Mouse (Mus musculus): Measurements from ENCODE around the gene Cstad. TPM values are rescaled to one million over a fixed set of nuclear protein-coding genes. Genes with fewer than 3 reads are reported as not detected.

Cstad gene
- 1 to 10 TPM; 3.5 to 4.0 TPM for total RNA-seq (2021)

DNA sequence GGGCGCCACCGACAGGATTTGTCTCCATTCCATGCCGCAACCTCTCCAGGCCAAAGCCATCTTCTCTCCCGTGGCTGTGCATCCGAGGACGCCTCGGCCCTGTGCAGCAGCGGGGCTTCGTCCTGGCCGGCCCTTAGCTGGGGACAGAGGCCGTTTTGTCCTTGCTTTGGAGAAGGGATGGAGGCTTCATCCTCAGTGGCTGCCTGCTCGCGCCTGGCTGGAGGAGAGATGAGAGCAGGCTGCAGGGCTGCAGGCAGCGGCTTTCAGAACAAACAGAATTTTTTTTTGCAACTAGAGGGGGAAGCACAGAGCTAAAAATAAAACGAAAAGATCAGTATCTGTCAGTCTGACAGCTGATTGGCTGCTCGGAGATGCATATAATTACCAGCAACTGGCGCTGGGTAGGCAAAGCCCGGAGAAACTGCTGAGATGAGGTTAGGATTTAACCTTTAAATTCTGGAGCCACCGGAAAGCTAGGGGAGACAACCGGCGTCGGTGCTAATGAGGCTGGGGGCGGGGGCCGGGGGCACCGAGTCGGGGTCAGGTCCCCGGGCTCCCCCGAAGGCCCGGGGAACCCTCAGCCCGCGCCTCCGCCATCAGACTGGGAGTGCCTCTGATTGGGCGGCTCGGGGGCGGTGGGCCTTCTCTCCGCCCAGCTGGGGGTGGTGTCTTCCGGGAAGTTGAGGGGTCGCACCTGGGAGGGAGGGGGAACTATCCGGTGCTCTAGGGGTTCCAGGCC, at the start of gene Cstad:
Gene Cstad (plus strand): TSS at position 400 of the 739 bp plus-strand sequence.
- DNase-seq = peak; percentile 75 to 78

DNA sequence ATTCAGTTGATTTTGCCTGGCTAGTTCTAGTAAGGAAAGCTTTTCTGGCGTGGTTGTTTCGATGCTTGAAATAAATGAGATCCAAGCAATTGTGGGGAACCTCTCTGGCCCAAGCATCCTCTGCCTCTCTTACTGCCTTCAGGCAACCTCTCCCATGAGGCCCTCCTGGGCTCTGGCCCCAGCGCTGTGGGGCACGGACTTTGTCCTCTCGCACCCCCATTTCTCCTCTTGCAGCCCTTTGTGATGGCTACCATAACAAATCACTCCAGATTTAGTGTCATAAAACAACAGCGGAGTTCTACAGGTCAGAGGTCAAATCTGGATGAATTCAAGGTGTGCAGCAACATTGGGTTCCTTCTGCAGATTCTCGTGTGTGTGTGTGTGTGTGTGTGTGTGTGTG, 49.1 kb upstream of the Cstad start:
- no peak for DNase-seq

DNA sequence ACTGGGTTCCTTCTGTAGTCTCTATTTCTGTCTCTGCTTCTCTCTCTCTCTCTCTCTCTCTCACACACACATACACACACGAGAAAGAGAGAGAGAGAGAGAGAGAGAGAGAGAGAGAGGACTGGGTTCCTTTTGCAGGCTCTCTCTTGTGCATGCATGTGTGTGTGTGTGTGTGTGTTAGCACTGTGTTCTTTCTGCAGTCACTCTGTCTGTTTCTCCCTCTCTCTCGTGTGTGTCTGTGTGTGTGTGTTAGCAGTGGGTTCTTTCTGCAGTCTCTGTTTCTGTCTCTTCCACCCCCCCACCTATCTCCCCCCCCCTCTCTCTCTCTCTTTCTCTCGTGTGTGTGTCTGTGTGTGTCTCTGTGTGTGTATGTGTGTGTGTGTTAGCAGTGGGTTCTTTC, 48.6 kb upstream of the Cstad start:
- no peak for DNase-seq

DNA sequence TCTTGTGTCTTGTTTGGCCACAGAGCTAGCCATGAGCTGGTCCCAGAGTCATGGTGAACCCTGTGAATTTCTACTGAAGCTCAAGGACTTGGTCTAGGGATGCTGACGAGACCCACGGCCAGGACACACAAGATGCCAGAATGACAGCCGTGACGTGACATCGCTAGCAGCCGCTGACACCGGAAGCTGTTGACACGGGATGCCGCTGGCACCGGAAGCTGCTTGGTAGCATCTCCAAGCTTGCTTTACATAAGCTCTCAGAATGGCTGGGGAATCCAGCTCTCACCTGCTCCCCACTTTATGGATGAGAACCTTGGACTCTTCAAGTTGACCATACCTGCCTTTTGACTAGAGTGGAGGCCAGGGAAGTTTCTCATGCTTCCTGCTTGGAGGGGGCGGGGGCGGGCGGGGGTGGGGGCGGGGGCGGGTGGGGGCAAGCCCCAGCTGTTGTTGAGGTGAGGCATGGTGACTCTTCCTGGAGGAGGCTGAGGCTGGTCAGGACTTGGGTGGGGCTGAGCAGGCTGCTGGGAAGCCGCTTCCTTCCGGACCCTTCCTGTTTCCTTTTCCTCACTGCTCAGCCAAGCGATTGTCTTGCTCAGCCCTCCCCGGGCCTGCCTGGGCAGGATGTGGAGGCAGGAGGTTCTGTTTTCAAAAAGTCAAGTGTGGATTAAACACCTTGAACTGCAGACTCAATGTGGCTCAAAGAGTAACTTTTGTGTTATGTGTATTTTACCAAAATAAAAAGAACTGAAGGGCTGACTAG, 47.2 kb upstream of the Cstad start:
- no peak for DNase-seq

DNA sequence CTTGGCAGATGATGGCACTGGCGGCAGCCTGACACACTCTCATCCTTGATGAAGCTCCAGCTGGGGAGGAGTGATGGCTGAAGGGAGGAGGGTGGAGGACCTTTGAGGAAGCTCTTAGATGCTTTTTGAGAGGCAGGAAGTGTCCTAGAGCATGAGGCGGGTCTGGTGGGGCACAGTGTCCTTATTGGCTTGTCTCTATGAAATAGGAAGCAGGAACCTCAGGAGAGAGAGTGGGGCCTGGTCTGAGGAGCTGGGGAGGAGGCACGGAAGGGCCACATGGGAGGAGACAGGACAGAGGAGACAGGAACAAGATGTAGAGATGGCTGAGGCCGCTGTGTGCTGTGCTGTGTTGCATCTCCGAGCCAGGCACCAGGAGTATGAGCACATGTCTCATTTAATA, 43.3 kb upstream of the Cstad start:
- no peak for DNase-seq

DNA sequence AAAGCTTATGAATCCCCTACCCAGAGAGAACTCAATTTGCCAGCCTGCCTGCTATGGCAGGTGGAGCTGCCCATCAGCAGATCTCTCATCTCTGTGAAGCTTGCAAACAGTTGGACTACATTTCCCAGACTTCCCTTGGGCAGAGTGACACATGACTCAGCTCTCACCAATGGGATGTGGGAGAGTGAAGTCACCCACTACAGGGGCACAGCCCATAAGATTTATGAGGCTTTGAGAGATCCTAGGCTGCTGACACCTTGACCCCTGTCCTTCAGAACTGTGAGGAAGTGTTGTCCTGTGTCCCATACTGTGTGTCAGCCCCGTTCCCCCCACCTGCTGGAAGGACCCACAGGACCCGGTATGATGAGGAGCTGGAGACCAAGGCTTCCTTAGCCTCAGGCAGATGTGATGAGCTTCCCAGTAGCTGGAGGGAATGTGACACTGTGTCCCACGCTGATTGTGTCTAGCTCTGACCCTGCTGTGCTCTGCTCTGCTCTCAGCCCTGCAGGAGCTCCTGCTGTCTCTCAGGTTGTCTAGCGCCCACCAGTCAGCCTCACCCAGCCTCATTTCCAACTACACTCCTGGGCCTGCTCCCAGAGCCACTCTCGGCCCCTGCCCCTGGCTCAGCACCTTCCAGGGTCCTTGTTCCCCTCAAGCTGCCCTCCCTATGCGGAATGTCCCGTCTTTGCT, 40.8 kb upstream of the Cstad start:
- peak; percentile 64 to 70 for DNase-seq

DNA sequence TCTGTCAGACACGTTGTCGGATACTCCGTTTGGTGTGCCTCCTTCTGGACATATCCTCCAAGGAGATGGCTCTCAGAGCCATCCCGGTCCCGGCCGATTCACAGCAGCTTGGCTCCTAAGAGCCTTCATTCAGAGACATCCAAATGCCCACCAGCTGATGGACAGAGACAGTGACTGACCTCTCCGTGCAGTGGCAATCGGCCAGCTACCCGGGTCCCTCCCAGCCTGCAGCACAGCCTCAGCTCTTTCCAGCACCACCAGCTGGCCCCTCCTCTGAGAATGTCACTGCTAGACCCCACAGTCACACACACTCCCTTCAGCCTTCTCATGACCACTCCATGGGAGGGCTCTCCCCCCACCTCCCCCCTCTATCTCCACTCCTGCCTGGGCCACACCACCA, 39.6 kb upstream of the Cstad start:
- no peak for DNase-seq

DNA sequence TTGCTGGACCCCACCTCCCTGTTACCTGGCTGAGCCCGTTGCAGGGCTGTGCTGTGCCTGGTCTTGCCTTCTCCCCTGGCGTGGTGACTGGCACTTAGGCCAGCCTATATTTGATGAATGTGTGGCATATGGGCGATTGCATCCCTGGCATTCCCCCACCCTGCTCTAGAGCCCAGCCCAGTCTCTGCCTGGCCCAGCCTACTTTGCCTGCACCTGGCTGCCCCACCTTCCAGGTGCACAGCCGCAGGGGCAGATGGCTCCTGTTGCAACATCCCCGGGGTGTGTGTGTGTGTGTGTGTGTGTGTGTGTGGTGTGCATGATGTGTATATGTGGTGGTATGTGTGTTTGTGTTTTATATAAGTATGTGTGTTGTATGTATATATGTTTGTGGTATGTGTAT, 38.3 kb upstream of the Cstad start:
- DNase-seq = no peak

DNA sequence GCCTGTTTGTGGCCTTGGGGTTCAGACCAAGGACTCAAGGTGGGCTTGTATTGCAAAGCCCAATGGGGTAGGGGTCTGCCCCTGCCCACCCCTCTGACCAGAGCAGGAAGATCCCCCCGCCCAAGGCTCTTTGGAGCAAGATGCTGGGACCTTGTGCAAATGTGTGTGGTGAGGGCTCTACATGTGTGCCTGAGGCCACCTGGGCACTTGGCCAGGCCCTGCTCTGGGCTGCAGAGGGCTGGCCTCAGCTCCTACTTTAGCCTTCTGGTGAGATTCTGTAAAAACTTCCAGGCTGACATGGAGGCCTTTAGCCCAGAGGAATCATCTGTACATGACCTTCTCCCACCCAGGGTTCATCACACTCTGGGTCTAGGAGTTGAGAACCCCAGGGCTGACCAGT, 35.3 kb upstream of the Cstad start:
- no peak for DNase-seq

DNA sequence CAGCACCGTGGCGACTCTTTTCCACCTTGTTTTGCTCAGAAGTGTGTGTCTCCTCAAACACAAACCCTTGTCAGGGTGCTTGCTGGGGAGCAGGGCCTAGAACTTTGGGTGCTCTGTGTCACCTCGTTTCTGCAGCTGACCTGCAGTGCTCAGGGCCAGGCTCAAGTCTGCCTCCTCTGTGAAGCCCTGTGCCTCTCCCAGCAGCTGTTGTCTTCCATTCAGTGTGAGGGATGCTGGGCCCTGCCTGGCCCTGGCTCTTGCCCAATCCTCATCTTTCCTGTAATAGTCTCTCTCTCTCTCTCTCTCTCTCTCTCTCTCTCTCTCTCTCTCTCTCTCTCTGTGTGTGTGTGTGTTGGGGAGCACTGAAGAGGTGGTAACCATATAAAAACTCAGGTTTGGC, 32.3 kb upstream of the Cstad start:
- DNase-seq = no peak

DNA sequence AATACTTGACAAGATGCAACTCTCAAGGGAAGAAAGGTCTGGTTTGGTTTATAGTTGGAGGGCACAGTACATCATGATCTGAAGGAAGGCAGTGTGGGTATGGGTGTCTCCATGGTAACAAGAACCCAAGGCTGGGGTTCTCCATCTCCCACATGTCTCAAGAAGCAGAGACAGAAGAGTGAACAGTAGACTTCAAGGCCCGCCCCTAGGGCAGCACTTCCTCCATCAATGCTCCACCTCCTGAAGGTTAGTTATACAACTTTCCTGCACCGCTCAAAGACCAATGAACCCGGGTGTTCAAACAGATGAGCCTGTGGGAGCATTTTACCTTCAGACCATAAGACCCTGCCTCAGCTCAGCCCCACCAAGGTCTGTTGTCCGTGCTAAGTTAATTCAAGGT, 23.2 kb upstream of the Cstad start:
- no peak for DNase-seq

DNA sequence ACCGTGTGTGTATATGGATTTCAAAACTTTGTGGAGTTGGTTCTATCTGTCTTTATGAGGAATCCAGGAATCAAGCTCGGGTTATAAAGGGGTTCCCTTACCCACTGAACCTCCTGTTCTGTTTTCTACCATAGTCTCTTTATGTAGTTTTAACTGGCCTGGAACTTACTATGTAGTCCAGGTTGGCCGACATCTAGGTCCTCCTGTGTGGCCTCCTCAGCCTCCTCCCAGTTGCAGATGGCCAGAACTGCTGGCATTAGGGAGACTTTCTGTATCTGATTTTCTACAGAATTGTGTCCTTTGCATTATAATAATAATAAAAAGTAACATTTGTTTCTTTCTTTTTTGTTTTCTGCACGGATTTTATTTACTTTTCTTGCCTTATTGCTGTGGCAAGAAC, 21.3 kb upstream of the Cstad start:
- DNase-seq = no peak

DNA sequence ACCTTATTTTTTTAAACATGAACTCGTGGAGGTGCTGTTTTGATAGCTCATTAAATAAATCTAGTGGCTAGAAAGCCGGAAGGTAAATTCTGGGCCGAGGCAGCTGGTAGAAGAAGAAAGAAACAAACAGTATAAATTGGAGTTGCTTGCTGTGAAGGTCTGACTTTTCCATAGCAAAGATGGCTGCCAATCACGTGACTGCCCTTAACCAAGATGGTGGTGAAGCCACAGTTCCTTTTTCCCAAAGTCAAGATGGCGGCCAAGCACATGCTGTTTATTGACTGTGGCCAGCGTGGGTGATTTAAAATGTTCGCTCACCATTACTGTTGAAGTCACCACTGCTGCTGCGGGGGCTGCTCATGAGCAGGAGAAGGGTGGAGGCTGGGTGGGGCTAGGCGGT, 17.8 kb upstream of the Cstad start:
- DNase-seq = no peak

DNA sequence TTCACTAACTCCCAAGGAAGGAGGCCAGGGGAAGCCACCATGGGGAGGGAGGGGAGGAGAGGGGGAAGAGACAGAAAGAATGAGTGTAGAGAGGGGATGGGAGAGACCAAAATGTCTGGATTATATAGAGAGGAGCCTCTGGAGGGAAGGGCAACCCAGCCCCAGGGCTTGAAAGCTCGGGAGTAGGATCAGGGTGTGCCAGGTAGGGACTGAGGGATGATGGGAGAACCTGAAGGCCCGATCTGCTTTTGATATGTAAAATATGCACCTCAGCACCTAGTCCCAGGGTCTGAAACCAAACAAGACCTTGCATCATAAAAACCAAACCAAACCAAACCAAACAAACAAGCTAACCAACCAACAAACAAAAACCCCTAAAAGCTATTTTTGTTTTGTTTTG, 16.8 kb upstream of the Cstad start:
- DNase-seq = no peak

DNA sequence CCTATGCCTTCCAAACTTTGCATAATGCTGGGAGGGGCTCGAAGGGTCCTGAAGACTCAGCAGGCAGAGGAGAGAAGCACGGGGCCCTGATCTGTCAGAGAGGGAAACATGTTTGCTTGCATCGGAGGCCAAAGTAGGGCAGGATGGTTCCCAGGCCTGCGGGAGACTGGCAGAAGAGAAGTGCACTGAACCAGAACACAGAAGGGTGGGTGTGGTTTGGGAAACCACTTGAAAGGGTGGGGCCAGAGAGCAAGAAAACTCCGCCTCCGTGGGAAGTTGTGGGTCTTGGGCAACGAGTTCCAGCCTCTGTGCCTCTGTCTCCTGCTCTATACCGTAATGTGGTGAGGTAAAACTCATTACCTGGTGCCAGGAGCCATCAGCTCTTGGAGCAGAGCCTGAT, 7.7 kb upstream of the Cstad start:
- no peak for DNase-seq

DNA sequence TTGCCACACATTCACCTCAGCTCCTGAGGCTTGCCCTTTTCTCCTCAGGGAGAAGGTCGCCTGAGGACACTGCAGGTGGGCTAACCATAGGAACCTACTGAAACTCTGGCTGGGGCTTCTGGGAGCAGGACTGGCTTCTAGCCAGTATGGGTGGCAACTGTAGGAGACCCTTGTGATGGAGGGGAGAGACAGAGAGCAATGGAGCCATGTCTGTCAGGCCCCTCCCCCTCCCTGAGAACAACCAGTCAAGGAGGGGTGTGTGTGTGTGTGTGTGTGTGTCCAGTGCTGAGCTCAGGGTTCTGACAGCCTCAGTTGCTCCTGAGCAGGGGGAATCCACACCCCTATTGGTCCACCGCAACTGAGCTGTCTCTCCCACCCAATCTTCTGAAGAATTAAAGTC, 7.2 kb upstream of the Cstad start:
- DNase-seq = no peak

DNA sequence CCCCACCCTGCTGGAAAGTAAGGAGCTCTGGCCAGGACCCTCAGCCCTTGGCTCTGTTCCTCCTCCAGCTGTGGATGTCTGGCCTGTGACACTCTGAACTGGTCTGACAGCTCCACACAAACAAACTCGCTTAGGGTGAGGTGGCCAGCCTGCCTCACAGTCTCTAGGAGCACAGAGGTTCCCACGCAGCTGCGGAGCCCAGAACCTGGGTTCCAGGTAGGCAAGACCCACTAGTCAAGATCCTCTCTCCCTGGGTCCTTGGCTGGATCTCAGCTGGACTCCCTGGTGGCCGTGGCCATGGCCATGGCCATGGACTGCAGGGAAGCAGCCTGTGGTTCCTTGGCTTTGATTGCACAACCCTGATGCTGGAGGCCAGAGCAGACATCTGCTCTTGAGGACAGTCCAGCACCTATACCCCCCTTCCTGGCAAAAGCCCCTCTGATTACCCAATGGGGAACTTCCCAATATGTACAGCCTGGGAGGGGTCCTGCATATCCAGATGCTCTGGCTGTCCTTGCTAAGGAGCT, 5.8 kb upstream of the Cstad start:
- no peak for DNase-seq

DNA sequence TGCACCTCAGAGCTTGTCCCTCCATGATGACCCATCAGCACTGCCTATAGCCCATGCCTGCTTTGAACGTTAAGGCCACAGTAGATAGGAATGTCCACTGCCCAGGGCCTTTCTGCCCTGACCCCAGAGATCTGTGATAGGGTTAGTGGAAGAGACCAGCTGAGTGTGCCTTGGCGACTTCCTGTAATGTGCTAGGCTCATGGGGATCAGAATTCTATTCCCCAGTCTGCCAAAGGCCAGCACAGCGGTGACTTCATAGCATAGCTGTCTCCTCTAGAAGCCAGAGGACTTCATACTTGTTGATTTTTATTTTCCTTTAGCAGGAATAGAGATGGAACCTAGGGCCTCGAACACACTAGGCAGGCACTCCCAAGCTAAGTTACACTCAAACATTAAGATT, 5.1 kb upstream of the Cstad start:
- DNase-seq = no peak

DNA sequence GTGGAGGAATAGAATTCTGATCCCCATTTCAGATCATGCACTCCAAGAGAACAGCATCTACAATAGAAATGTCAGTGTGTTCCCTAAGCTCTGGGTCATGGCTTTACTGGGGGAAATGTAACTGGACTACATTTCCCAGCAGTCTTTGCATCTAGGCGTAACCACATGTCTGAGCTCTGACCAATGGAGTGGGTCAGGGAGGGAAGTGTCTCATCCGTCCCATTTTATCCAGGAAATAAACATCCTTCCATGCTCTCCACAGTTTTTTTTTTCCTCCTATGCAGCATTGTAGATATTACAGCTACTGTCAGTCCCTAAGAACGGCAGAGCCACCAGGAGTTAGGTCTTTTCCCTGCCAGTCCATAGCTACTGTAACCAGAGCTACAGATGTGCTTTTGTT, 3.9 kb upstream of the Cstad start:
- DNase-seq = peak in 1 of 2 experiments; percentile 43

DNA sequence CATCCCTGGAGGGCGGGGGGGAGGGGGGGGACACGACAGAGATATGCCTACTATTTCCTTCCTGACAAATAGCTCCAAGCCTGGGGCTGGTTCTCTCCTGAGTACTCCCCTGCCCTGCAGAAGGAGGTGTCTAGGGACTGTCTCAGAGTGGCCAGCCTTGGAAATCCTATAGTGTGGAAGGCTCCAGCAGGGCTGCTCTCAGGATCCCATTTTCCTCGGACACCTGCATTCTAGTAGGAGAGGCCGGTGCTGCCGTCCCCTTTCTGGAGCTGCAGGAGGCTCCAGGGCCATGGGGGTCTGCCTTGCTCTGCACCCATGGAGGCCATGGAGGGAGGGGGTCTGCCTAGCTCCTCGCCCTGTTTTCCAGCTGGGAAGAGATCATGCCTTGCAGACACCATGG, 2.4 kb upstream of the Cstad start:
- no peak for DNase-seq

DNA sequence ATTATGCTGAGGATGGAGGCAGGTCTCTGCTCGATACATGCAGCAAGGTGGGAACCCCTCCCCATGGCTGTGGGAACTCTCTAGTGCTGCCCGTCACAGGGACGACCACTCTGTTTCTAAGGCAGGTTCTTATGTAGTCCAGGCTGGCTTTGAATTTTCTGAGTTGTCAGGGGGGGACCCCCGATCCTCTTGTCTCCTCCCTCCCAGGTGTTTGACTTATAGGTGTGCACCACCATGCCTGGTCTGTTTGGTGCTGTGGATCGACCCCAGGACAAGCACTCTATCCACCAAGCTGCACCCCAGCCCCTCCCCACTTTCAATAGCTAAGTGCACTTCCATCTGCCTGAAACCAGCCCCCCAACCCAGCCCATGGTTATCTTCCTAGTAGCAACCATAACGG, 1.9 kb upstream of the Cstad start:
- no peak for DNase-seq

DNA sequence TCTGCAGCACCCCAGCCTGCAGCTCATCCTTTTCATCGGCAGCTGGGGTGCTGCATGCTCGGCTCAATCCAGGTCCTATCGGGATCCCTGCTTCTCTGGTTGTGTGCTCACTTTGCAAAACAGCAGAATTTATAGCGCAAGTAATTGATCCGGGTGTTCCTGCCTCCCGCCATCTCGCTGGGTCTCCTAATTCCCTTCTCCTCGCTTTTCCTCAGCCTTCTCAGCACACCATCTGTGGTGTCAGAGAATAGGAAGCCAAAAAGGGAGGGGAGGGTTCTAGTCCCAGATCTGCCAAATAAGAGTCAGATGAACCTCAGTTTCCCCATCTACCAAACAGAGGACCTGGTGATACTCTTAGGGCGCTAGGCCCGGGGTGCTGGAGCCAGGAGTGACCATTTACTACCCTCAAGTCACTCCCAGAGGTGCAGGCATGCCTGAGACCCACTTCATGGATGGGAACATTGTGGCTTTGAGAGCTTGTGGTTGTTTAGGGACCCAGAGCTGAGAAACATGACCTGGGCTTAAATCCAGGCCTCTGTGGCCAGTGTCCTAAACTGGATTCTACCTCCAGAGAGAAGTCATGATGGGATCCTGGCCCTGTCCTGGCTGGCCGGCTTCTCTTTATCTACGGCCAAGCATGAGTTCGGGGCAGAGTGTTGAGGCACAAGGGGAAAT, 1.1 kb upstream of the Cstad start:
- DNase-seq = no peak

DNA sequence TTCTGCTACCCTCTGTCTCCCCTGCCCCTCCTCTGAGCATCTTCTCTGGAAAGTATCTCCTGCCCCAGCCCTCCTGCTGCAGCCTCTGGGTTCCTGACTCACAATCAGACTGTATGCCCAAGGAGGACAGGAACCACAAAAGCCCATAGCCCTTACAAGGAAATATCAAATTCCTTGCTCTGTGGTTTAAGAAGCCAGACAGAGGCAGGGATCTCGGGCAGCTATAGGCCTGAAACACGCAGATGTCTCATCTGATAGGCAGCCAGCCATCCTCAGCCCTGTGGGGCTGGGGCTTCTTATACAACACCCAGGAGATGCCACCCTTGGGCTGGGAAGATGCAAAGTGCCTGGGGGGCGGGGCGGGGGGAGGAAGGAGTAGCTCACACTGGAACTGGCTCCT, 956 bp downstream of the Cstad start:
- DNase-seq = no peak

Measured in layer of hippocampus, postnatal 36 days (tissue).